Comparison of ENCODE assay signal across 9 mouse cellular contexts in genomic region chr19:12797071-12797470, GRCm38 (mm10). TPM values are rescaled to one million over a fixed set of nuclear protein-coding genes. Genes with fewer than 3 reads are reported as not detected.
DNase-seq lines count a peak whose midpoint lies in the region; ATAC-seq and TF ChIP-seq lines count a peak whose summit lies in the region.
"Had no signal": no experiment of that assay in that cellular context is flagged by ENCODE, and none has a peak within 500 bp of the region (broad histone marks: within the 10 kb centered on the region; RNA-seq: fewer than 3 reads in every experiment).

No protein-coding gene starts in this region.

- no peak for ATAC-seq in erythroblast, adult 5-6 weeks (replicated peaks; ENCODE audit: low FRiP score, poor library complexity, severe bottlenecking)
- no peak for ATAC-seq in embryonic facial prominence, embryonic 13.5 days (ENCODE audit: insufficient number of reproducible peaks, insufficient read depth, low FRiP score, low TSS enrichment, low read depth)

- no peak for TF ChIP-seq CTCF in lung, adult 2 months (IDR thresholded peaks at IDR 0.05; ENCODE audit: insufficient read depth, low read length)
- TF ChIP-seq CTCF in small intestine, adult 2 months (IDR thresholded peaks at IDR 0.05; ENCODE audit: extremely low read depth, insufficient read length, insufficient replicate concordance, low read depth, low read length), result no peak

- no peaks in the 10 kb centered on the region for H3K9me3 ChIP-seq in erythroblast, embryonic 14.5 days (ENCODE audit: control insufficient read depth, low read length)
- H3K9me3 ChIP-seq in ES-E14 (ENCODE audit: control insufficient read depth, insufficient read depth, low read depth, low read length), result no peaks in the 10 kb centered on the region
- H3K9me3 ChIP-seq in embryonic facial prominence, embryonic 13.5 days, result no peaks in the 10 kb centered on the region

- in situ Hi-C loops in ES-E14 (cut with MboI; ENCODE audit: low sequenced_read_pairs in 2 of 2, unreplicated experiment in 2 of 2), result loop anchor here in 1 of 2 experiments (25.0 kb wide), 1 partner anchor 785 kb away; no protein-coding TSS in a partner anchor

- WGBS in embryonic facial prominence, embryonic 13.5 days, result under 1% methylated on average over 7 of the region's 7 CpGs
- WGBS in lung, adult 2 months, result under 1% methylated on average over 7 of the region's 7 CpGs
- under 1% methylated on average over 7 of the region's 7 CpGs for WGBS in small intestine, adult 2 months

- peaks cover 29% of the 10 kb centered on the region for H3K4me1 ChIP-seq in erythroblast, embryonic 14.5 days (ENCODE audit: control insufficient read depth)
- H3K4me1 ChIP-seq in ES-E14 (ENCODE audit: control insufficient read depth in 2 of 2, insufficient read depth in 2 of 2, low read length in 2 of 2, poor library complexity in 1 of 2), result peaks cover 0 to 16% of the 10 kb centered on the region in 2 experiments; a peak in 1 of 4 replicates
- H3K4me1 ChIP-seq in embryonic facial prominence, embryonic 13.5 days, result peaks cover 3% of the 10 kb centered on the region
- peaks cover 3% of the 10 kb centered on the region; the same call in 1 of the 2 replicates for H3K4me1 ChIP-seq in lung, adult 2 months (ENCODE audit: control insufficient read depth, insufficient read depth, low read length)
- no peaks in the 10 kb centered on the region; the same call in 1 of the 2 replicates for H3K4me1 ChIP-seq in small intestine, adult 2 months (ENCODE audit: control insufficient read depth, insufficient read depth, insufficient read length, low read length)

- no peak for DNase-seq in ES-E14 (ENCODE audit: low read depth, low spot score)
- DNase-seq in induced T-regulatory cell, adult 2 months (ENCODE audit: low read depth), result peak; percentile 79
- no peak for DNase-seq in lung, adult 2 months
- DNase-seq in left cerebral cortex, postnatal 4 days, result no peak

- no peak for TF ChIP-seq POLR2A in lung, adult 2 months (IDR thresholded peaks at IDR 0.05; ENCODE audit: borderline replicate concordance, extremely low read depth, low read depth, low read length)
- TF ChIP-seq POLR2A in small intestine, adult 2 months (IDR thresholded peaks at IDR 0.05; ENCODE audit: low read depth, low read length), result no peak

- no peaks in the 10 kb centered on the region for H3K27me3 ChIP-seq in erythroblast, embryonic 14.5 days (ENCODE audit: control insufficient read depth)
- H3K27me3 ChIP-seq in embryonic facial prominence, embryonic 13.5 days, result no peaks in the 10 kb centered on the region
- no peaks in the 10 kb centered on the region for H3K27me3 ChIP-seq in small intestine, adult 2 months (ENCODE audit: control insufficient read depth, insufficient read depth, low read length)

- intact Hi-C loops in left cerebral cortex, postnatal 4 days (cut with DNase I), result loop anchor here (5.0 to 10.0 kb wide), 3 partner anchors 200 to 792 kb away; partner anchors contain the start of gene Gm4952

- H3K9ac ChIP-seq in ES-E14 (ENCODE audit: insufficient read depth, low read depth, low read length, poor library complexity, severe bottlenecking), result peak overlapping the region; percentile 48; the same call in 1 of the 2 replicates
- peak overlapping the region; percentile 90; the same call in 1 of the 2 replicates for H3K9ac ChIP-seq in embryonic facial prominence, embryonic 13.5 days

- peak overlapping the region; percentile 96 for H3K4me3 ChIP-seq in erythroblast, embryonic 14.5 days (replicated peaks)
- H3K4me3 ChIP-seq in ES-E14 (ENCODE audit: insufficient read depth in 1 of 2, low read depth in 1 of 2, low read length in 2 of 2, poor library complexity in 1 of 2, severe bottlenecking in 1 of 2), result peak overlapping the region; percentile 90 to 96
- peak overlapping the region; percentile 90 for H3K4me3 ChIP-seq in embryonic facial prominence, embryonic 13.5 days
- H3K4me3 ChIP-seq in lung, adult 2 months (replicated peaks; ENCODE audit: extremely low read depth, low read depth, low read length), result peak overlapping the region; percentile 70
- no peak overlapping the region for H3K4me3 ChIP-seq in small intestine, adult 2 months (ENCODE audit: low read depth, low read length)

- H3K27ac ChIP-seq in ES-E14 (ENCODE audit: insufficient read depth, low read depth, low read length, poor library complexity, severe bottlenecking), result no peak overlapping the region
- H3K27ac ChIP-seq in embryonic facial prominence, embryonic 13.5 days, result peak overlapping the region; percentile 100
- peak overlapping the region; percentile 99 for H3K27ac ChIP-seq in small intestine, adult 2 months (ENCODE audit: insufficient read depth, low read depth, low read length)

- peaks cover 10% of the 10 kb centered on the region for H3K36me3 ChIP-seq in erythroblast, embryonic 14.5 days (ENCODE audit: control insufficient read depth)
- H3K36me3 ChIP-seq in ES-E14 (ENCODE audit: control insufficient read depth, insufficient read depth, low read length, poor library complexity, severe bottlenecking), result no peaks in the 10 kb centered on the region
- no peaks in the 10 kb centered on the region for H3K36me3 ChIP-seq in embryonic facial prominence, embryonic 13.5 days
- H3K36me3 ChIP-seq in small intestine, adult 2 months (ENCODE audit: control insufficient read depth, insufficient read depth, low read length), result no peaks in the 10 kb centered on the region

- peak overlapping the region; percentile 71 for H3K4me2 ChIP-seq in embryonic facial prominence, embryonic 13.5 days

TF ChIP-seq in ES-E14, 5 proteins besides CTCF, POLR2A, EP300 and RAD21:
- TF ChIP-seq ZNF384 (IDR thresholded peaks at IDR 0.05; ENCODE audit: low read depth, low read length), result no peak
- TF ChIP-seq HCFC1 (IDR thresholded peaks at IDR 0.05; ENCODE audit: borderline replicate concordance, insufficient read depth, low read length), result no peak
- TF ChIP-seq ZC3H11A (IDR thresholded peaks at IDR 0.05; ENCODE audit: borderline replicate concordance, low read depth, low read length), result no peak
- TF ChIP-seq CHD2 (IDR thresholded peaks at IDR 0.05; ENCODE audit: low read depth, low read length), result no peak
- no peak for TF ChIP-seq MAFK (IDR thresholded peaks at IDR 0.05; ENCODE audit: insufficient read depth, low read depth, low read length)

RNA-seq across cellular contexts. Expression of gene Lpxn, which starts 1.1 kb away (rescaled TPM):
- 0.02 TPM in 1 of 2 replicates, not detected in the other for polyA plus RNA-seq in erythroblast, embryonic 14.5 days (2012)
- total RNA-seq in erythroblast, adult 5-6 weeks (2015; ENCODE audit: low replicate concordance), result 3.8 and 5.6 TPM in 2 replicates
- 3.3 and 4.3 TPM in 2 replicates for total RNA-seq in erythroblast, adult 5-6 weeks (2017; ENCODE audit: low replicate concordance)
- 0.42 and 0.58 TPM in 2 replicates for total RNA-seq in ES-E14 (2012; rRNA removed)
- 1.2 and 2.3 TPM in 2 replicates for polyA plus RNA-seq in embryonic facial prominence, embryonic 13.5 days (2015; fragmentation: Nextera tagmentation; extraction: Ambion mirVana)
- 3.8 and 6.1 TPM in 2 replicates for polyA plus RNA-seq in lung, adult 2 months (2012; rRNA removed)
- polyA plus RNA-seq in small intestine, adult 2 months (2012; rRNA removed), result 2.8 and 4.8 TPM in 2 replicates
- under 1 TPM; 0.40 to 0.82 TPM for total RNA-seq in left cerebral cortex, postnatal 4 days (2021)

RNA-seq across cellular contexts. Expression of gene Zfp91, which starts 1.1 kb away (rescaled TPM):
- 4.8 TPM in 2 replicates for polyA plus RNA-seq in erythroblast, embryonic 14.5 days (2012)
- 21.7 and 24.5 TPM in 2 replicates for total RNA-seq in erythroblast, adult 5-6 weeks (2015; ENCODE audit: low replicate concordance)
- 34.2 and 51.3 TPM in 2 replicates for total RNA-seq in erythroblast, adult 5-6 weeks (2017; ENCODE audit: low replicate concordance)
- 29.3 and 35.0 TPM in 2 replicates for total RNA-seq in ES-E14 (2012; rRNA removed)
- 14.9 and 16.8 TPM in 2 replicates for polyA plus RNA-seq in embryonic facial prominence, embryonic 13.5 days (2015; fragmentation: Nextera tagmentation; extraction: Ambion mirVana)
- polyA plus RNA-seq in lung, adult 2 months (2012; rRNA removed), result 10.9 and 14.7 TPM in 2 replicates
- 3.3 and 8.0 TPM in 2 replicates for polyA plus RNA-seq in small intestine, adult 2 months (2012; rRNA removed)
- 10 to 100 TPM; 60.3 to 62.7 TPM for total RNA-seq in left cerebral cortex, postnatal 4 days (2021)

RNA-seq across cellular contexts. Expression of gene Cntf, which starts 31.6 kb away (rescaled TPM):
- polyA plus RNA-seq in erythroblast, embryonic 14.5 days (2012), result 0.03 TPM in 1 of 2 replicates, not detected in the other
- total RNA-seq in erythroblast, adult 5-6 weeks (2015; ENCODE audit: low replicate concordance), result 7.5 TPM in 1 of 2 replicates, not detected in the other
- not detected in 2 replicates for total RNA-seq in erythroblast, adult 5-6 weeks (2017; ENCODE audit: low replicate concordance)
- total RNA-seq in ES-E14 (2012; rRNA removed), result 6.9 and 12.1 TPM in 2 replicates
- 1.4 and 1.9 TPM in 2 replicates for polyA plus RNA-seq in embryonic facial prominence, embryonic 13.5 days (2015; fragmentation: Nextera tagmentation; extraction: Ambion mirVana)
- 0.70 and 1.0 TPM in 2 replicates for polyA plus RNA-seq in lung, adult 2 months (2012; rRNA removed)
- polyA plus RNA-seq in small intestine, adult 2 months (2012; rRNA removed), result 0.23 TPM in 1 of 2 replicates, not detected in the other
- 1 to 10 TPM; 2.1 to 2.4 TPM for total RNA-seq in left cerebral cortex, postnatal 4 days (2021)

RNA-seq across cellular contexts. Expression of gene Gm5244, which starts 49.4 kb away (rescaled TPM):
- polyA plus RNA-seq in erythroblast, embryonic 14.5 days (2012), result not detected in 2 replicates
- not detected in 2 replicates for total RNA-seq in erythroblast, adult 5-6 weeks (2015; ENCODE audit: low replicate concordance)
- total RNA-seq in erythroblast, adult 5-6 weeks (2017; ENCODE audit: low replicate concordance), result not detected in 2 replicates
- not detected in 2 replicates for total RNA-seq in ES-E14 (2012; rRNA removed)
- polyA plus RNA-seq in embryonic facial prominence, embryonic 13.5 days (2015; fragmentation: Nextera tagmentation; extraction: Ambion mirVana), result not detected in 2 replicates
- not detected in 2 replicates for polyA plus RNA-seq in lung, adult 2 months (2012; rRNA removed)
- not detected in 2 replicates for polyA plus RNA-seq in small intestine, adult 2 months (2012; rRNA removed)
- not detected for total RNA-seq in left cerebral cortex, postnatal 4 days (2021)
- total RNA-seq: left cerebral cortex, postnatal 25 days had no signal
